Mouse (Mus musculus) c-Kit-positive CD71-positive TER-119-negative erythroid progenitor cells, embryonic 14.5 days (primary cell): Measurements from ENCODE around the gene Ms4a10.

Source experiments
- DNase-seq: peaks from one replicate; pipeline ENCODE4 v3.0.0-alpha.2; 2013; ENCODE audit warnings: low read depth

Gene Ms4a10

DNA sequence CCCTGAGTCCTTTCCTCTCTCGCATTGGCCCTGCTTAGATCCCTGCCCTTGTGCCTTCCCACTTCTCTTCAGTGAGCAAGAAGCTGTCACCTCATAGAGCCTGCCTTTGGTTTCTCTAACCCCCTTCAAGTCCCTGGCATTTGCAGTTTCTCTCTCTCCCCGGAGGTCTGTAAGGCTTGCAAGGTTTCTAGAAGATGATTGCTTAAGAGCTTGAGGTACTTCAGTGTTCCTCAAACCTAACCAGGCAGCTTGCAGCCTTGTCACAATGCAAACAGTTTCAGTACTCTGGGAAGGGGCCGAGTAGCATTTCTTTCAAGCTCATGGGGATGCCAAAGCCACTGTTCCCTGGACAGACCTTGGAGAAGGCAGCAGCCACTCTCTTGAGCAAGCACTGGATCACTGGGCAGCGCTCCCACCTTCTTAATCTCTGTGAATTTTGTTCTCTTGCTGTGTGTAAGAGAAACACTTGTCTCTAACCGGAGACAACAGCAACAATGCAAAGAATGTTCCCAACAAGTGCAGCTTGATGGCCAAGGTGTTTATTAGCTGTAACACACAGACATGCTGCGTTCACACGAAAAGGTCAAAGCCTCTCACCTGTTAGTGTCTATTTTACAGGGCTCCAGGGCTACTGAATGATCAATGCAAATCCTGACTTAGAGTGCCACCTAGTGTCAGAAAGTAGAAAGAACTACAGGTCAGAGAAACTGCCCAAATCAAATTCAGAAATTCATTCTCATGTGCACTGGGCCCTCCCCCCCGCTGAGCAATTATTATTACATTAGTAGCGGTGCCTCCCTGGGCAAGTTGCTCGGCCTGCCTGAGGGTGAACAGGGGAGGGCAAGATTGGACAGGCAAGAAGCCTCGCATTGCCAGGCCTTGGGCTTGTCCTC is 15.1 kb downstream of the Ms4a10 start:
- no peak for DNase-seq

DNA sequence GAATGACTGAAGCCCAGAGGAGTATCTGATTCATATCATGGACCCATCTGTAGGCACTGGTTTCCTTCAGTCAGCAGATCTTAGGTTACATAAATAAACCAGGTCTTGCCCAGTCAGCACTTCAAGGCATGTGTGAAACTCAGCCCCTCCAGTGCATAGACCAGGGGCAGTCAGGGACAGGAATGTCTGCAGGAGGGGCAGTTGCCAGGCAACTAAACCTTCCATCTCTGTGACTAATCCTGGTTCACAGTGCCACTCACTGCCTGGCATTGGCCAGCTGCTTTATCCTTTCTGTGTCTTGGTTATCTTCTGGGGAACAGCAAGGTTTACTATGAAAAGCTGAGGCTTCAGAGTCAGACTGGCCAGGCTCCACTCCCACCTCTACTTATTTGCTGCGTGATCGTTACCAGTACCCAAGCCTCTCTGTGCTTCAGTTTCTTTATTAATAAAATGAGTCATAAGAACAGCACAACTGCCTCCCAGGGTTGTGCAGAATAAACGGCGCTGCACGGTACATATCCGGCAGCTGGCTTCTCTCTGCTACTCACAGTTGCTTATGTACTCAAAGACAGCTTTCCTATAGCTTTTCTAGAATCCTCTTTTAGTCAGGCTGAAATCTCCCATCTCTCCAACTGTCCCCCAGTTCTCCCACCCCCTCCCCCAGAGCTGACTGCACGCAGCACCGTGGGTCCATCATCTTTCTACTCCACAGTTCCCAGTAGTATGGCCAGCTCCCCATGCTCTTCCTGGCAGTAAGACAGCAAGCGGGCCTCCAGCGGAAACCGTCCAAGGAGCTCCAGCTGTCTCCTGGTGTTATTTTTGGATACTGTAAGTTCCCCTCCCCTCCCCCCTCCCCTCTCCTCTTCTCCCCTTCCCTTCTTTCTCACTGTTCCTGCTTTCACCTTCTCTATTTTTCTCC is 22.2 kb downstream of the Ms4a10 start:
- DNase-seq = no peak

DNA sequence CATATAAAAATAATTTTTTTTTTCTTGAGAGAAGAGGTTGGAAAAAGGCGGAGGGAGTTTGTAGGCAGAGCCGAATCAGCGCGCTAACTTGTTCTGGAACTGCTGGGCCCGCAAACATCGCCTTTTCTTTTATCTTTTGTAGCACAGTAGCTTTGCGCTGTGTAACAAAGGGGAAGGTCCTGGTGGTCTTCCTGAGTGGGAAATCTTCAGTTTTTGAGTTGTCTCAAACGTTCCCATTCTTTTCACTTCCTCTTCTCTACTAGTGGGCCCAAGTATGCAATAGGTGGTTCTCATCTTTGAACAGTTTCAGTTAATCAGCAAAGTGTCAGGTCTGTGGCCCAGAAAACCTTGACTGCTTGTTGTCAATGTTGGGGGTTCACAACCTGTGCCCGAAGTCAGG is 24.9 kb downstream of the Ms4a10 start:
- no peak for DNase-seq

DNA sequence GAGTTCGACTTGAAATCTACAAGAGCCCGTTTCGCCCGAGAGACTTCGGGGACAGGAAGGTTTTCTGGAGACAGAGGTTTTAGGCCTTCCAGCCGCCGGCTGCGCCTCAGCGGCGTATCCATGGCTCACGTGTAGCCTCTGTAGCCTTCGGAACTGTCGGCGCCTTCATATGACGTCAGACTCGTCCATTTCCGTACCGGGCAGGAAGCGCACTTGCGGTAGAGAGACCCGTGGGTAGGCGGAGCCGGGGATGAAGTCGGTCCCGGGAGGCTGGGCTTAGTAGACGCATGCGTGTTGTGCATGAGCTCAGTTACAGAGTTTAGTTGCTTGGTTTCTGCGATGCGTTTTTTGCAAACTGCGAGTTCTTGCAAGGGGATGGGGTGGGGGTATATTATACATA is 25.4 kb downstream of the Ms4a10 start, which contains the start of gene Ccdc86:
Gene Ccdc86 (minus strand): TSS at position 155 of the 400 bp plus-strand sequence.
- DNase-seq = peak; percentile 99

DNA sequence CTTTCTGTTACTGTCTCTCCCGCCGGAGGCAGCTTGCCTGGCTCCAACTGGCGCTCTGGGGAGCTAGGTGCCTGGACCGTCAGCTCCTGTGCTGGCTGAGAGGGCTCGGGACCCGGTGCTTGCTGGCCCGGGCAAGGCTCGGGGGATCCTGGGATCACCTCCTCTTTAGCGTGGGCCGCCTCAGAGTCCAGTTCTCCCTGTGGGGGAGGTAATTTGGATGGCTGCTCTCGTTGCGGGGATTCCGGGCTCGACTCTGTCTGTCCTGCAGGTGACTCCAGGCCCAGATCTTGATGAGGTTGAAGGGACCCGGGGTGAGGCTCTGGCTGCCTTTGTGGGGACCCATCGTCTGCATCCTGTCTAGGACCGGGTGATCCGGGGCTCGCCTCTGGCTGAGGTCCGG is 26.1 kb downstream of the Ms4a10 start:
- DNase-seq = no peak

DNA sequence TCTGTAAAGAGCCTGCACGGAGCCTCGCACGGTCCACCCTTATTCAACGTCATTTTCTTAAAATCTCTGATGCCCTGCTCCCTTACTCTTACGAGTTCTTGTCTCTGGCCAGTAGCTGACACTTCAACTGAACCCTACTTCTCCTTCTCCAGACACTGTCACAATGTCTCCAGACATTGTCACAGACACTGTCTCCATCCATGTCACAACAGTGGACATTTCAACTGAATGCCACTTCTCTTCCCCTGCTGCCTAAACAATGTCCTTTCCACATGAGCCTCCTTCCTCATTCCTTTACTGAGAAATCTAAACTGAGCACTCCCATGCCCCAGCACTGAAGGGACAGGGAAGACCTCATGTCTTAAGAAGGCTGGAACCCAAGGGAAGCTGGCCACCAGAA is 27.3 kb downstream of the Ms4a10 start:
- no peak for DNase-seq

DNA sequence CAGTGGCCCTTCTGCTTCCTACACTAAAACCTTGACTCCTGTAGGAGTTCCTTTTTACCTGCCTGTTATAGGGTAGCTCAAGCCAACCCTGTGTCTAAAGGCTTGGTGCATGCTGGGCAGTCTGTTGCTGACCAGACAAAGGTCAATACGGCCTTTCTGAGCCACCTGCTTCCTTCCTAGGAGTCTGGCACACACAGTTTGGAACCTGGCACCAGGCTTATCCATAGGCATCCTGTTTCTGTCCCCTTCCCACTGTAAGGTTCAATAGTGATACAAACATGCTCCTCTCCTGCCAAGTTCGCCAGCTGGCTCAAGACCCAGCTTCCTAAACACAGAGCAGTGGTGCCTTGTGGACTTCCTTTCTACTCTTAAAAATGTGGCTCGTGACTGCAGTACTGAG is 28.0 kb downstream of the Ms4a10 start:
- no peak for DNase-seq

DNA sequence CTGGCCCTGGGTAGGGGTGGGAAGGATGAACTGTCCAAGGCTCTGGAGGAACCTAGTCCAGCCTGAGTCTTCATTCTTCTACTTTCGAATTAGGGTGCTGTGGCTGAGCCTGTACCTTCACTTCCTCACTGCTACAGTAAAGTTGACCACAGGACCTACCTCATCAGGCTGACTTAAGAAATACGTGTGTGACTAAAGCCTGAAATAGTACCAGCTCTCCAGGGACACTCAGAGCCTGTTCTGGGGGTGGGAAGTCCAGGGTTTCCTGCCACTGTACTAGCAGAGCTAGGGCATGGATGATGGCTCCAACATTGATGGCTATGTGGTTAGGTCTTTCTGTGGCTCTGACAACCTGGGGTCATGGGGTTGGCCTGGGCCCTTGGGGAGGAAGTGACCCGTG is 30.5 kb downstream of the Ms4a10 start:
- no peak for DNase-seq

DNA sequence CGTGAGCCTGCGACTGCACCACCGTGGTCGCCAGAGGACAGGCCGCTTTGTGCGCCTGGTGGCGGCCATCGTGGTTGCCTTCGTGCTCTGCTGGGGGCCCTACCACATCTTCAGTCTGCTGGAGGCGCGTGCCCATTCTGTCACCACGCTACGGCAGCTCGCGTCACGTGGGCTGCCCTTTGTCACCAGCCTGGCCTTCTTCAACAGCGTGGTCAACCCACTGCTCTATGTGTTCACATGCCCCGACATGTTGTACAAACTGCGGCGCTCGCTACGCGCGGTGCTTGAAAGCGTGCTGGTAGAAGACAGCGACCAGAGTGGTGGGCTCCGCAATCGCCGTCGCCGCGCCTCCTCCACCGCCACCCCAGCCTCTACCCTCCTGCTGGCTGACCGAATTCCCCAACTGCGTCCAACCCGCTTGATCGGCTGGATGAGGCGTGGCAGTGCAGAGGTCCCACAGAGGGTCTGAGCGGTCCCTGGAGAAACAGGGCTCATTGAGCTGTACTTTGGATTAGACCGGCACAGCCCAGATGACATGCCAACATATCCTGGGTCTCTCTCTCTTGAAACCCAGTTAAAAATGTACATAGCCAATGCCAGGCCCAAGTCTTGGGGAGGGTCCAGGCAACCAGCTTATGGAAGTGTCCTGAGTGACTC is 33.5 kb downstream of the Ms4a10 start:
- no peak for DNase-seq

DNA sequence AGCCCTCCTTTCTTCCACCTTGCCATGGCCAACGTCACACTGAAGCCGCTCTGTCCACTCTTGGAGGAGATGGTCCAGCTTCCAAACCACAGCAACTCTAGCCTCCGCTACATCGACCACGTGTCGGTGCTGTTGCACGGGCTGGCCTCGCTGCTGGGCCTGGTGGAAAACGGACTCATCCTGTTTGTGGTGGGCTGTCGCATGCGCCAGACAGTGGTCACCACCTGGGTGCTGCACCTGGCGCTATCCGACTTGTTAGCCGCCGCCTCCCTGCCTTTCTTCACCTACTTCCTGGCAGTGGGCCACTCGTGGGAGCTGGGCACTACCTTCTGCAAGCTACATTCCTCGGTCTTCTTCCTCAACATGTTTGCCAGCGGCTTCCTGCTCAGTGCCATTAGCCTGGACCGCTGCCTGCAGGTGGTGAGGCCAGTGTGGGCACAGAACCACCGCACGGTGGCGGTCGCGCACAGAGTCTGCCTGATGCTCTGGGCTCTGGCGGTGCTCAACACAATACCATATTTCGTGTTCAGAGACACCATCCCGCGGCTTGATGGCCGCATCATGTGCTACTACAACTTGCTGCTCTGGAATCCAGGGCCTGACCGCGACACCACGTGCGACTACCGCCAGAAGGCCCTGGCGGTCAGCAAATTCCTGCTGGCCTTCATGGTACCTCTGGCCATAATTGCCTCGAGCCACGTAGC is 34.2 kb downstream of the Ms4a10 start:
- peak; percentile 61 for DNase-seq

DNA sequence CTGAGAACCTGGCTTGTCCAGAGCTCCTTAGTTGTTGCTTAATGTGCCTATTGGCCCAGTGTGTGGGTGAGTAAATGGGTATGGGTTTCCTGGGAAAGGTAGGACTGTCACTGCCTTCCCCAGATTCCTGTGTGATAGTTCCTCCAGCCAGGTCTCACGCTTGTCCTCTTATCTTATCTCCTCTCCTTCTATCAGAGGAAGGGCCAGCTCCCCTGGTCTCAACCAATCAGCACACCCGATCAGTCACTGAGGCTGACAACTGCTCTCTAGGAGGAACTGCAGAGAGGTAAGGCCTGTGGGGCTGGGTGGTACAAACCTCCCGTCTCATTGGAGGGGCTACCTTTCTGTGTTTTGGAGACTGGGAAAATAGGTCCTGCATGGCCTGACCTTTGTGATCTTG is 35.7 kb downstream of the Ms4a10 start:
- no peak for DNase-seq

DNA sequence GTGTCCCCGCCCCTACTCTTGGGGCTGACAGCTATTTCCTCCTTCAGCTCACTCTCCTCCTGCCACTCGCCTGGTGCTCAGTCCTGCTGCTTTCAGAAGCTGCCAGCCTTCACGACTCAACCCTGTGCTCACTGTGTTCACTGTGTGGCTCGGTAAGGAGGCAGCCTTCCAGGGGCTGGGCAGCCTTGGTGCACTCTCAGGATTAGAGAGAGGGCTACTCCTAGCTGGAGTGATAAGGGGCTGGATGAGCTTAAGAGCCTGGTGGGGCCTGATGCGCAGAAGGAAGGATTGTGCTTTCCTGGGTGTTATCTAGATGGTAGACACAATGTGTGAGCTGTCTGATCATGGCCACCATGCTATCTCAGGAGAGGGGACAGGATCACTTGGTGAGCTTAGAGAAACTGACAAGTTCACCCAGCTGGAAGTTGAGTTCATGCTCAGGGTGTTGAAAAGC is 37.3 kb downstream of the Ms4a10 start, which contains the start of gene Ptgdr2:
Gene Ptgdr2 (plus strand): TSS at position 51 of the 454 bp plus-strand sequence.
- peak; percentile 51 for DNase-seq

DNA sequence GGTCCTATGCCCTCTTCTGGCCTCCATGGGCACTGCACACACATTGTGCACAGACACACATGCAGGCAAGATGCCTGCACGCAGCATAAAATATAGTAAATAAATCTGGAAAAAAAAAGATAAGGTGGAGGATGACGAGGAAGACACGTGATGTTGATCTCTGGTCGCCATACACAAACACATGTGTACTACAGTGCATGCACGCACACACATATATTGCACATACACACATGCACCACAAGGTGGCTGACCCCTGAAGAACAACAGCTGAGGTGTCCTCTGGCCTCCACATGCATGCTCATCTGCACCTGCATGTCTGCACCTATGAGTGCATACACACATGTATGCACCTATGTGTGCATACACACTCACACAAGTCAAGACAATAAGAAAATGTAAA is 38.4 kb downstream of the Ms4a10 start:
- no peak for DNase-seq

DNA sequence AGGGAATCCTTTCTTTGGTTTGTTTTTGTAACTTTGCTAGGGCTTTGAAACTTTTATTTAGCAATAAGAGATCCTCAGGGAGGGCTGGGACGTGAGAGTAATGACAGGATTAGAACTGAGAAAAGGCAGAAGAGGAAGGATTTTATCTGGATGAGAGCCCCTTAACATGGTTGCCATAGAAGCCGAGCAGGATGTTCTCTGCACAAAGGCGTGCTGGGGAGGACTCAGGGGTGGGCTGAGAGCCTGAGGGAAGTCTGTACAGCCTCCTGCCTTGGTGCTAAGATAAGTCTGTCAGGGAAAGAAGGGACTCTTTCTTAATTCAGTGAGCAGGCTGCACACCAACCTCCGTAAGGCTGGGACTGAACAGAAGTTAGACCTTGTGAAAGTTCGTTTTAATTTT is 39.4 kb downstream of the Ms4a10 start:
- DNase-seq = no peak

DNA sequence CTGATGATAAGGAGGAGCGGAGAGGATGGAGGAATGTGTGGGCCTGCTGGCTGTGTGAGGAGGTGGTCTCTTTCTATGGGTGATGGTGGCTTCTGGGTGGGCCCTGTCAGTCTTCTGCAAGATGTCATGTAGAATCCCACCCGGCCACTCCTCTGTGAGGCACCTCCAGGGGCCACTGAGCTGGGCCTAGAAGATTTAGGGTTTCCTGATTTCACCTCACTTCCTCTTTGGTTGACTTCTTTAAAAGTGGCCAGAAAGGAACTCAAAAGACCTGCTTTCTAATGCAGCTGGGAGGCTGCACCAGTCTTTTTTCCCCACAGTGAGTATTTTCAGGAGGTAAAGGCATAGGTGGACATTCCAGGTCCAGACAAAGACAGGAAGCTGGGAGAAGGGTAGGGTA is 43.8 kb downstream of the Ms4a10 start:
- no peak for DNase-seq

DNA sequence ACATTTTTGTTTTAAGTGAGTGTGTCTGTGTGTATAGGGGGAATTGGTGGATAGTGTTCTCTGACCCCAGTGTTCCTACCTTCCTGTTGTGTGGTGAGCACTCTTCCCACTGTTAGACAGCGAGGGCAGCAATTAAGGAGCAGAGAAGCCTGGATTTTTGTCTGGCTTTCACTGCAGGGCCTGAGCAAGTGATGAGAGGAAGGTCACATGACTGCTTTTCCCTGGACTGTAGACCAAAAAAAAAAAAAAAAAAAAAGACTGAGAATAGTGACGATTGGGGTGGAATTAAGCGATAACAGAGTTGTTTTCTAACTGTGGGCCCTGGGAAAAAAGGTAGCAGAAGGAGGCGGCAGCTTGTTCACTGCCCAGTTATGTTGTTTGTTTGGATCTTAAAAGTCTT is 47.8 kb downstream of the Ms4a10 start:
- DNase-seq = no peak

DNA sequence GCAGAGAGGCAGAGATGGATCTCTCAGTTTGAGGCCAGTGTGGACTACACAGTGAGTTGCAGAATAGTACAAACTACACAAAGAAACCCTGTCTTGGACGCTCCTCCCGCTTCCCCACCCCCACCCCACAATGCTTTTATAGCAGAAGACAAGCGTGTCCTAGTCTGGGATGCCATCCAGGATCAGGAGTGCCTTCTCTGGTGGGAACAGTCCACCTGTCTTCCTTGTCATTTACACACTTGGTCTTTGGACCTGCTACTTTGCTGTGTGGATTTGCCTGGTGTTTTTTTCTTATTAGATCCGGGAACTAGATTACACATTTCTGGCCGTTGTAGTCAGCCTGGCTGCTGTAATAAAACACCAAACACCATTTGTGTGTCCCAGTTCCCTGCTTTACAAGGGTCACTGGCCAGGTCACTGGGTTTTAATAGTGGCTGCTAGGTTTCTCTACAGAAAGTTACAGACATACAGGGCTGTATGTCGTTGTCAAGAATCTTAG is 48.3 kb downstream of the Ms4a10 start:
- DNase-seq = no peak

DNA sequence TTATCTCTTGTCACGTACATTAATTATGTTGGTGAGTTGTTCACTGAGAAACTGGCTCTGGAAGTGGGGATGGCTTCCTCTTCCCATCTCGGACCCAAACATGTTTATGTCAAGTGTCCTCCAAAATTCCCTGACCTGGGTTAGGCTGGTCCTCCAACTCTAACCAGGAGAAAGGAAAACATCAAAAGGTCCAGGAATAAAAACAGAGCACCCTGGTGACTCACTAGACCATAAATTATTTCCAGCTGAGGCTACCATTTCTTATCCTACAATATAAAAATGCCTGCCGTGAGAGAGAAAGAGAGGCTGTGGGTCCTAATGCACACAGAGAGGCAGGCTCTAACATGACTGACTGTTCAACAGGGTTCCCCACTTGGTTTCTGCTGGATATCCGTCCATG is 50.2 kb downstream of the Ms4a10 start:
- no peak for DNase-seq

DNA sequence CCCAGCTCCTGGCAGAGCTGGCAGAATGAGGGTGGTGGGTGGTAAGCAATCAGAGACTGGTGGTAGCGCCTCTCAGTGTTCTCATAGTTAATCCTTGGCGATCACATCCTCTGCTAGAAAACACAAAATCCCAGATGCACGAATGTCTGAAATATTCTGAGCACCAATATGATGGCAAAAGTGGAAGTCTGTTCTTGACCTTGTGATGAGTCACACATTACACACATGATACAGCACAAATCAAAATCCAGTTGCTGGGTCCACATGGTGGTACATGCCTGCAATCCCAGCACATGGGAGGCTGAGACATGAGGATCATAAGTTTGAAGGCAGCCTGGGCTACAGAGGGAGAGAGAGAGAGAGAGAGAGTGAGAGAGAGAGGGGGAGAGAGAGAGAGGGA is 53.4 kb downstream of the Ms4a10 start:
- no peak for DNase-seq

DNA sequence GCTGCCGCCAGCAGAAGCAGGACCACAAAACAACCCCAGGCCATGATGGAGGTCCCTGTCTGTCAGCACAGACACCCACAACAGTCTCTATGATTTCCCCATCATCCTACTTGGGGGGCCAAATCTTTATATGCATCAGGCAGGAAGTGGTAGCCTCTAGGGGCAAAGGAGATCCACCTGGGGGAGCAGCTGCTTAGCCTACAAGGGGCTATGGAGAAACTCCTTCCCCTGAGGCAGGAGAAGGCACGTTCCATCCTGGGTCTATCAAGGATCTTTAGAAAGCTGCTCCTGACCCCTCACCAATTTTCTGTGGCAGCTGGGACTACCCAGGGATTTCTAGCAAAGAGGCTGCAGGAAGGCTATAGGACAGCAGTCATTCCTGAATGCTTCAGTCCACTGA is 53.9 kb downstream of the Ms4a10 start, which contains the start of gene Zp1:
Gene Zp1 (minus strand): TSS at position 101 of the 400 bp plus-strand sequence.
- DNase-seq = no peak

DNA sequence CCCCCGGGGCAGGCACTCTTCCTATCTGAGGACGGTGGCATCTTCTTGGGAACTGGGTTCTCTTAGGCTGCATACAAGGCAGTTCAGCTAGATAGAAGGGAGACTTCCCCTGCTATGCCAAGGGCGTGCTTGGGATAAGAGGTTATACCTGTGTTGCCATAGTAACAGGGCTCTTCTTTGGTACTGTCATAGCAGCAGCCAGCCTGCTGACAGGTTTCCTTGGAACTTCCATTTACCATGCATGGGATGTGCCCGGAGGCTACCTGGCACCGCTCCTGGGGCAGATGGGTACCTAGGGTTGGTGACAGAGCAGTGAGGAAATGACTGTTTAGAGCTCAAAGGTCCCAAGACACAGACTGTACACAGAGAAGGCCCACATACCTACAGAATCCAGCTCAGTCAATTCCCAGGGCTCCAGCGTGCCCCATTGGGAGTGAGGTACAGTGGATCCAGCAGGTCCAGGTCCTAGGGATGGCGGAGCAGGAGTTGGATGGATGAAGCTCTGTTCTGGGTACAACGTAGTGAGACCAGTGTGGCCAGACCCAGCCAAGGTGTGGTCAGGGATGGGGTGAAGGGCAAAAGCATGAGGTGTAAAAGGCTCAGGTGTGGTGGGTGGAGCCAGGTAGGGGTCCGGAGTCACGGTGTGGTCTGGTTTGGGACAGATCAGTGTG is 56.0 kb downstream of the Ms4a10 start:
- DNase-seq = no peak
